Mouse (Mus musculus) E14TG2a.4 (cell line): ENCODE data around the gene Tns4.

Experiments
- CTCF ChIP-seq: conservative IDR thresholded peaks from 2 replicates; pipeline ENCODE4 v1.5.1; 2014; ENCODE audit warnings: low read length
- NANOG ChIP-seq: IDR thresholded peaks from 2 replicates; pipeline ENCODE4 v1.6.1; 2014; ENCODE audit warnings: borderline replicate concordance, low read length, mixed read lengths
- POU5F1 ChIP-seq: IDR thresholded peaks from 2 replicates; pipeline ENCODE4 v1.6.1; 2014; ENCODE audit warnings: low read length, borderline replicate concordance

- no peak for TF ChIP-seq CTCF
- no peak for TF ChIP-seq POU5F1
- TF ChIP-seq NANOG = no peak
Observed at GRCm38 (mm10) chr11:99134266-99135046, 45.4 kb upstream of the Tns4 start.
